Mouse (Mus musculus): Measurements from ENCODE around the gene 1520401A03Rik.

The 1520401A03Rik gene

GRCm38 (mm10) chr17:23700079-23700478 is 22.5 kb downstream of the 1520401A03Rik start:
- DNase-seq (ENCODE audit: low spot score in 2 of 2): peak; percentile 75 to 89

- DNase-seq (ENCODE audit: low spot score in 2 of 2): no peak
These were observed 23.2 kb downstream of the 1520401A03Rik start for GRCm38 (mm10) chr17:23699131-23700077.

- no peak for DNase-seq (ENCODE audit: low spot score in 2 of 2)
These were observed 26.8 kb downstream of the 1520401A03Rik start for GRCm38 (mm10) chr17:23695801-23696200.

- DNase-seq (ENCODE audit: low spot score in 2 of 2): no peak
These were observed 28.1 kb downstream of the 1520401A03Rik start for GRCm38 (mm10) chr17:23694491-23694890.

- DNase-seq (ENCODE audit: low spot score in 2 of 2): no peak
These were observed 38.5 kb downstream of the 1520401A03Rik start, which contains the start of gene Cldn9 for GRCm38 (mm10) chr17:23683856-23684672. TSS of gene Cldn9 (minus strand) at chr17:23684026.

- DNase-seq (ENCODE audit: low spot score in 2 of 2): no peak
These were observed 39.4 kb downstream of the 1520401A03Rik start for GRCm38 (mm10) chr17:23683226-23683625.

- DNase-seq (ENCODE audit: low spot score in 2 of 2): no peak
These were observed 40.1 kb downstream of the 1520401A03Rik start for GRCm38 (mm10) chr17:23682530-23682929.

GRCm38 (mm10) chr17:23682092-23682491 is 40.5 kb downstream of the 1520401A03Rik start:
- DNase-seq (ENCODE audit: low spot score in 2 of 2): no peak

- DNase-seq (ENCODE audit: low spot score in 2 of 2): no peak
These were observed 41.5 kb downstream of the 1520401A03Rik start for GRCm38 (mm10) chr17:23681086-23681485.

GRCm38 (mm10) chr17:23680336-23680735 is 42.2 kb downstream of the 1520401A03Rik start:
- no peak for DNase-seq (ENCODE audit: low spot score in 2 of 2)

- no peak for DNase-seq (ENCODE audit: low spot score in 2 of 2)
These were observed 43.3 kb downstream of the 1520401A03Rik start, which contains the start of gene Cldn6 for GRCm38 (mm10) chr17:23679127-23679835. TSS of gene Cldn6 (plus strand) at chr17:23679249.

- DNase-seq (ENCODE audit: low spot score in 2 of 2): peak in 1 of 2 experiments; percentile 71
These were observed 45.3 kb downstream of the 1520401A03Rik start, which contains the start of gene Tnfrsf12a for GRCm38 (mm10) chr17:23677236-23677679. TSS of gene Tnfrsf12a (minus strand) at chr17:23677468.

GRCm38 (mm10) chr17:23676473-23677031 is 46.0 kb downstream of the 1520401A03Rik start:
- no peak for DNase-seq (ENCODE audit: low spot score in 2 of 2)

- DNase-seq (ENCODE audit: low spot score in 2 of 2): no peak
These were observed 46.9 kb downstream of the 1520401A03Rik start for GRCm38 (mm10) chr17:23675564-23676281.

GRCm38 (mm10) chr17:23675127-23675526 is 47.5 kb downstream of the 1520401A03Rik start:
- no peak for DNase-seq (ENCODE audit: low spot score in 2 of 2)

GRCm38 (mm10) chr17:23674271-23674952 is 48.2 kb downstream of the 1520401A03Rik start:
- no peak for DNase-seq (ENCODE audit: low spot score in 2 of 2)

- peak; percentile 78 to 86 for DNase-seq (ENCODE audit: low spot score in 2 of 2)
These were observed 49.0 kb downstream of the 1520401A03Rik start, which contains the start of the genes Hcfc1r1 and Thoc6 for GRCm38 (mm10) chr17:23673424-23674073. TSS of gene Hcfc1r1 (plus strand) at chr17:23673596. TSS of gene Thoc6 (minus strand) at chr17:23673882.

- no peak for DNase-seq (ENCODE audit: low spot score in 2 of 2)
These were observed 49.8 kb downstream of the 1520401A03Rik start for GRCm38 (mm10) chr17:23672761-23673160.

GRCm38 (mm10) chr17:23671519-23671918 is 51.1 kb downstream of the 1520401A03Rik start:
- no peak for DNase-seq (ENCODE audit: low spot score in 2 of 2)

All from cerebellum, postnatal 4 days (tissue).